In genomic region chrX:44367280-44367645, GRCm38 (mm10) we compare ENCODE assay signal across 9 mouse cellular contexts. TPM values are rescaled to one million over a fixed set of nuclear protein-coding genes. Genes with fewer than 3 reads are reported as not detected.
DNase-seq lines count a peak whose midpoint lies in the region; ATAC-seq and TF ChIP-seq lines count a peak whose summit lies in the region.
"Had no signal": no experiment of that assay in that cellular context is flagged by ENCODE, and none has a peak within 500 bp of the region (broad histone marks: within the 10 kb centered on the region; RNA-seq: fewer than 3 reads in every experiment).

No protein-coding gene starts in this region.

- 62% methylated on average over 14 of the region's 14 CpGs for WGBS in heart, embryonic 11.5 days (ENCODE audit: insufficient replicate concordance)
- 73% methylated on average over 14 of the region's 14 CpGs for WGBS in heart, adult 2 months
- 77% methylated on average over 14 of the region's 14 CpGs for WGBS in hindbrain, embryonic 11.5 days
- 75% methylated on average over 14 of the region's 14 CpGs for WGBS in midbrain, embryonic 11.5 days

- ATAC-seq in heart, embryonic 11.5 days (replicated peaks; ENCODE audit: insufficient number of reproducible peaks, low FRiP score, low TSS enrichment), result no peak
- no peak for ATAC-seq in hindbrain, embryonic 11.5 days (ENCODE audit: low FRiP score)
- ATAC-seq in midbrain, embryonic 11.5 days (ENCODE audit: low FRiP score), result peak; percentile 45
- no peak for ATAC-seq in CD4-positive, CD25-positive, alpha-beta regulatory T cell, adult 4 months

- peak overlapping the region; percentile 43 for H3K4me3 ChIP-seq in heart, embryonic 11.5 days (ENCODE audit: low read depth, low read length)
- no peak overlapping the region for H3K4me3 ChIP-seq in heart, adult 2 months
- peak overlapping the region; percentile 45 for H3K4me3 ChIP-seq in hindbrain, embryonic 11.5 days (ENCODE audit: low read depth, low read length)
- peak overlapping the region; percentile 41; the same call in 1 of the 2 replicates for H3K4me3 ChIP-seq in midbrain, embryonic 11.5 days (ENCODE audit: low read depth, low read length)

- no peaks in the 10 kb centered on the region for H3K4me1 ChIP-seq in heart, embryonic 11.5 days (ENCODE audit: control insufficient read depth, insufficient read depth, low read length)
- no peaks in the 10 kb centered on the region for H3K4me1 ChIP-seq in heart, adult 2 months (ENCODE audit: control insufficient read depth, insufficient read depth, low read length)
- H3K4me1 ChIP-seq in hindbrain, embryonic 11.5 days (replicated peaks; ENCODE audit: control insufficient read depth, insufficient read depth, low read length), result no peaks in the 10 kb centered on the region
- no peaks in the 10 kb centered on the region for H3K4me1 ChIP-seq in midbrain, embryonic 11.5 days (ENCODE audit: control insufficient read depth, insufficient read depth, low read length)

- H3K9me3 ChIP-seq in heart, embryonic 11.5 days (replicated peaks; ENCODE audit: control insufficient read depth, low read length), result no peaks in the 10 kb centered on the region
- no peaks in the 10 kb centered on the region for H3K9me3 ChIP-seq in hindbrain, embryonic 11.5 days (ENCODE audit: control insufficient read depth, low read length)
- no peaks in the 10 kb centered on the region for H3K9me3 ChIP-seq in midbrain, embryonic 11.5 days (ENCODE audit: control insufficient read depth, low read length)

- DNase-seq in heart, adult 2 months, result no peak
- peak; percentile 1 for DNase-seq in R1 (ENCODE audit: low read depth, low spot score)
- no peak for DNase-seq in hindbrain, embryonic 11.5 days (ENCODE audit: low spot score)
- no peak for DNase-seq in midbrain, embryonic 11.5 days (ENCODE audit: low spot score, missing footprints)
- DNase-seq in thymus, postnatal 0 days (ENCODE audit: low spot score), result no peak
- DNase-seq in layer of hippocampus, adult 18-20 months (ENCODE audit: low spot score in 2 of 2), result no peak
- DNase-seq: gastrocnemius, postnatal 25 days had no signal

- no peaks in the 10 kb centered on the region for H3K79me2 ChIP-seq in heart, adult 2 months (replicated peaks; ENCODE audit: control insufficient read depth, insufficient read depth, low read length)

- intact Hi-C loops in heart, adult 2 months (cut with DNase I), result no loop called here

- no peaks in the 10 kb centered on the region for H3K36me3 ChIP-seq in heart, embryonic 11.5 days (ENCODE audit: control insufficient read depth, insufficient read depth, low read length)
- H3K36me3 ChIP-seq in heart, adult 2 months (ENCODE audit: control insufficient read depth, insufficient read depth, low read length), result no peaks in the 10 kb centered on the region
- no peaks in the 10 kb centered on the region for H3K36me3 ChIP-seq in hindbrain, embryonic 11.5 days (ENCODE audit: control insufficient read depth, insufficient read depth, low read length)
- H3K36me3 ChIP-seq in midbrain, embryonic 11.5 days (ENCODE audit: control insufficient read depth, insufficient read depth, low read length), result no peaks in the 10 kb centered on the region

- no peak for TF ChIP-seq CTCF in heart, adult 2 months (IDR thresholded peaks at IDR 0.05)

- no peak overlapping the region for H3K27ac ChIP-seq in heart, embryonic 11.5 days (ENCODE audit: low read depth, low read length)
- H3K27ac ChIP-seq in heart, adult 2 months, result no peak overlapping the region
- no peak overlapping the region for H3K27ac ChIP-seq in hindbrain, embryonic 11.5 days (ENCODE audit: low read depth, low read length)
- H3K27ac ChIP-seq in midbrain, embryonic 11.5 days (ENCODE audit: low read depth, low read length), result no peak overlapping the region

- H3K9ac ChIP-seq in heart, embryonic 11.5 days (ENCODE audit: low read depth, low read length), result 0 out of 2 replicates have a peak overlapping the region, but pooled peaks have one; percentile 43
- no peak overlapping the region for H3K9ac ChIP-seq in heart, adult 2 months (ENCODE audit: low read depth, low read length)
- H3K9ac ChIP-seq in hindbrain, embryonic 11.5 days (ENCODE audit: low read depth, low read length), result no peak overlapping the region; the same call in 1 of the 2 replicates
- no peak overlapping the region; the same call in 1 of the 2 replicates for H3K9ac ChIP-seq in midbrain, embryonic 11.5 days (ENCODE audit: low read length)

- no peaks in the 10 kb centered on the region for H3K27me3 ChIP-seq in heart, embryonic 11.5 days (ENCODE audit: control insufficient read depth, insufficient read depth, low read length)
- H3K27me3 ChIP-seq in heart, adult 2 months (ENCODE audit: control insufficient read depth, insufficient read depth, low read length), result no peaks in the 10 kb centered on the region
- no peaks in the 10 kb centered on the region for H3K27me3 ChIP-seq in hindbrain, embryonic 11.5 days (ENCODE audit: control insufficient read depth, insufficient read depth, low read length)
- no peaks in the 10 kb centered on the region for H3K27me3 ChIP-seq in midbrain, embryonic 11.5 days (ENCODE audit: control insufficient read depth, insufficient read depth, low read length)

- peak overlapping the region; percentile 65 for H3K4me2 ChIP-seq in heart, embryonic 11.5 days
- peak overlapping the region; percentile 71 for H3K4me2 ChIP-seq in hindbrain, embryonic 11.5 days (replicated peaks; ENCODE audit: low read depth, low read length)
- peak overlapping the region; percentile 56 for H3K4me2 ChIP-seq in midbrain, embryonic 11.5 days

- TF ChIP-seq EP300 in heart, adult 2 months (IDR thresholded peaks at IDR 0.05; ENCODE audit: insufficient read depth, low read depth, low read length), result no peak

- TF ChIP-seq POLR2A in heart, adult 2 months (IDR thresholded peaks at IDR 0.05; ENCODE audit: insufficient read depth, low read depth, low read length), result no peak

RNA-seq across cellular contexts. Expression of gene Dcaf12l2, which starts 0.9 kb away (rescaled TPM):
- polyA plus RNA-seq in heart, embryonic 11.5 days (2014; fragmentation: Nextera tagmentation; extraction: Ambion mirVana), result 1.5 and 2.1 TPM in 2 replicates
- under 1 TPM in 1 of 2 experiments, not detected in 1; 0.08 TPM for total RNA-seq in heart, adult 2 months (2021)
- 0.06 and 0.08 TPM in 2 replicates for polyA plus RNA-seq in heart, adult 2 months (2012; rRNA removed)
- polyA plus RNA-seq in hindbrain, embryonic 11.5 days (2014; fragmentation: Nextera tagmentation; extraction: Ambion mirVana), result 1.2 and 1.5 TPM in 2 replicates
- 1.2 TPM in 2 replicates for polyA plus RNA-seq in midbrain, embryonic 11.5 days (2014; fragmentation: Nextera tagmentation; extraction: Ambion mirVana)
- not detected for polyA plus RNA-seq in CD4-positive, CD25-positive, alpha-beta regulatory T cell, adult 4 months (2017; shearing (Covaris generic))
- 0.26 and 0.57 TPM in 2 replicates for polyA plus RNA-seq in thymus, postnatal 0 days (2015; fragmentation: Nextera tagmentation; extraction: Ambion mirVana)
- total RNA-seq in layer of hippocampus, adult 18-20 months (2021), result 1 to 10 TPM; 1.0 to 1.4 TPM
- total RNA-seq: gastrocnemius, postnatal 25 days had no signal
